Mouse (Mus musculus) hindbrain, embryonic 10.5 days (tissue): Measurements from ENCODE around the gene Cryaa. TPM values are rescaled to one million over a fixed set of nuclear protein-coding genes. Genes with fewer than 3 reads are reported as not detected.

ENCODE experiments used
- DNase-seq: peaks from one replicate; pipeline ENCODE4 v3.0.0-alpha.2; 2017; ENCODE audit warnings: low spot score
- H3K27ac ChIP-seq: fragments of 300-500 bp; sonication (generic); 2 replicates; pipeline ENCODE4 v1.5.1; 2016; ENCODE audit warnings: mild to moderate bottlenecking, moderate library complexity
- H3K27me3 ChIP-seq: fragments of 300-500 bp; sonication (generic); 2 replicates; pipeline ENCODE4 v1.6.1; 2016; ENCODE audit warnings: mild to moderate bottlenecking; ENCODE audit not compliant: poor library complexity, insufficient read depth, severe bottlenecking
- H3K36me3 ChIP-seq: fragments of 300-500 bp; sonication (generic); 2 replicates; pipeline ENCODE4 v1.6.1; 2016; ENCODE audit warnings: mild to moderate bottlenecking, moderate library complexity
- H3K4me1 ChIP-seq: fragments of 300-500 bp; sonication (generic); replicated peaks from 2 replicates; pipeline ENCODE4 v1.6.1; 2016; ENCODE audit warnings: mild to moderate bottlenecking
- H3K4me3 ChIP-seq: fragments of 300-500 bp; sonication (generic); 2 replicates; pipeline ENCODE4 v1.5.1; 2016; ENCODE audit warnings: mild to moderate bottlenecking, moderate library complexity
- H3K9me3 ChIP-seq: fragments of 300-500 bp; sonication (generic); 2 replicates; pipeline ENCODE4 v1.6.1; 2016; ENCODE audit warnings: mild to moderate bottlenecking, moderate library complexity
- WGBS: fragments of 180-500 bp; shearing (Covaris S2); methylation state at CpG from one replicate; pipeline ENCODE4 v1.1.7; 2016; 5-methylcytosine and 5-hydroxymethylcytosine counted together
- polyA plus RNA-seq: library from polyadenylated mRNA; unstranded; fragments of >200 nt; fragmentation: Nextera tagmentation; extraction: Ambion mirVana; gene quantifications from 2 replicates; pipeline ENCODE4 v1.2.1, GENCODE M21; 2016

The Cryaa gene
- not detected in 2 replicates for polyA plus RNA-seq

DNA sequence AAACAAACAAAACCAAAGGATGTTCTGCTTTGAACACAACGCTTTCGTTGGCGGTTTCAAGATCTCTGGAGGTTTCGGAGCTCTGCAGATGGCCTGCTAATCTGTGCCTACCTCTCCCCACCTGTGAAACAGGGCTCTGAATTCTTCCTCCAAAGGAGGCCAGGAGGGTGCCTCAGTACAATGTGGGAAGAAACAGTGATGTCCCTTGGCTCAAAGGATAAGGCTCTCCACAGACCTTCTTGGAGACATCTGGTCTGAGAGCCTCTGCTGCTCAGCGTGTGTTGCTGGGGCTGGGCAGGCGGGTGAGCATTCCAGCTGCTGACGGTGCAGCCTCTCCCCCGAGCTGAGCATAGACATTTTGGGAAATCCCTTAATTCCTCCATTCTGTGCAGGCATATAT lies at the start of gene Cryaa:
TSS of gene Cryaa (plus strand) at position 301 of the 400 bp plus-strand sequence.
- DNase-seq: no peak
- Histone ChIP-seq H3K4me1 (no peaks in the 10 kb centered on the region; the same call in 1 of the 2 replicates), H3K36me3 (no peaks in the 10 kb centered on the region), H3K27ac (0 out of 2 replicates have a peak within 1 kb of the TSS, but pooled peaks have one; percentile 20), H3K4me3 (no peak within 1 kb of the TSS), H3K27me3 (no peaks in the 10 kb centered on the region), H3K9me3 (no peaks in the 10 kb centered on the region)
- WGBS: 82% methylated on average over 8 of the region's 8 CpGs

GRCm38 (mm10) chr17:31627961-31628360 lies 49.6 kb upstream of the Cryaa start:
- peaks cover 5% of the 10 kb centered on the region; the same call in 1 of the 2 replicates for H3K9me3 ChIP-seq
- DNase-seq: no peak
- 93% methylated on average over 2 of the region's 2 CpGs for WGBS
- H3K4me3 ChIP-seq: no peak overlapping the region
- no peaks in the 10 kb centered on the region for H3K4me1 ChIP-seq
- H3K36me3 ChIP-seq: no peaks in the 10 kb centered on the region
- H3K27me3 ChIP-seq: no peaks in the 10 kb centered on the region
- no peak overlapping the region for H3K27ac ChIP-seq

GRCm38 (mm10) chr17:31631081-31631800 lies 46.4 kb upstream of the Cryaa start:
- Histone ChIP-seq H3K36me3 (no peaks in the 10 kb centered on the region), H3K27me3 (peaks cover 15% of the 10 kb centered on the region), H3K27ac (no peak overlapping the region), H3K9me3 (peaks cover 5% of the 10 kb centered on the region; the same call in 1 of the 2 replicates), H3K4me3 (no peak overlapping the region), H3K4me1 (peaks cover 5% of the 10 kb centered on the region)
- DNase-seq: no peak
- 87% methylated on average over 10 of the region's 10 CpGs for WGBS

DNA sequence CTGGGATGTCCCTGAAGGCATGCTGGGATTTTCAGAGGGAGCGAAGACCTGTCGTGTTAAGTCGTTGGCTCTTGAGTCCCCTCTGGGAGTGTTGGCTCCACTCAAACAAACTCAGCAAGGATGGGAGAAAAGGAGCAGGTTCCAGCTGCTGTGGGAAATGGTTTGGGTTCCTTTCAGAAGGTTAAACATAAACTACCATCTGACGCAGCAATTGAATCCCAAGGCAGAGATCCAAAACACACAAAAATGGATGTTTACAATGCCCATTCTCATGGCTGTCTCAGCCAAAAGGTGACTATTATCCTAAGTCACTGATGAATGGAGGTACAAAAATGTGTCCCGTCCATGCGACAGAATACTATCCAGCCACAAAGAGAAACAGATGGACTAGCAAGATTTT lies 44.6 kb upstream of the Cryaa start:
- Histone ChIP-seq H3K4me3 (no peak overlapping the region), H3K4me1 (peaks cover 18% of the 10 kb centered on the region), H3K9me3 (no peaks in the 10 kb centered on the region), H3K27ac (no peak overlapping the region), H3K36me3 (no peaks in the 10 kb centered on the region), H3K27me3 (peaks cover 33% of the 10 kb centered on the region)
- 80% methylated on average over 6 of the region's 6 CpGs for WGBS
- no peak for DNase-seq

DNA sequence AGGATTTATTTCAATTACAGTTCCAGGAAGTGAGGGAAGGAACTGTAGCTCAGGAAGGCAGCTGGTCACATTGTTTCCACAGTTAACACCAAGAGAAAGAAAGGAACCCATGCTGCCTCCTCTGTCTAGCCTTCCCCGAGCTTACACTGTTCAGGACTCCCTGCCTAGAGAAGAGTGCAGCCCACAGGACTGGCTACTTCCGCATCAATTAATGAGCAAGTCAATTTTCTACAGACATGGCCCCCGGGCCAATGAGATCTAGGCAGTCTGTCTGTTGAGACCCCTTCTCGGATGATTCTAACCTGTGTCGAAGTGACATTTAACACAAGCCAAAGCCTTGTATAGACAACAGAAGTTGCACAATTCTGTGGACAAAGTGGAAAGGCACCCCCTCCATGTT lies 42.7 kb upstream of the Cryaa start:
- WGBS: 79% methylated on average over 5 of the region's 5 CpGs
- no peak for DNase-seq
- H3K4me1 ChIP-seq: peaks cover 18% of the 10 kb centered on the region

DNA sequence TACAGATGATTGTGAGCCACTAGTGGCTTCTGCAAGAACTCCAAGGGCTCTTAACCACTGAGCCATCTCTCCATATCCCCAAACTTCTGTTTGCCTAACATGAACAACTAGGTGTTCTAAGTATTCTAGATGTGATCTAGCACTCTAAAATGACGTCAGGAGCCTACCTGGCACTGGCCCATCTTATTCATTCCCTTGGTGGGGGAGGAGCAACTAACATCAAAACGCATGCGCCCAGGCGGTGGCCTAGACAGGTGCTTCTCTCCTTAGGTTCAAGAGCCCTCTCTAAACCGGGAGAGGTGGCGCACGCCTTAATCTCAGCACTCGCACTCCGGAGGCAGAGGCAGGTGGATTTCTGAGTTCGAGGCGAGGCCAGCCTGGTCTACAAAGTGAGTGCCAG lies 41.8 kb upstream of the Cryaa start:
- Histone ChIP-seq H3K36me3 (no peaks in the 10 kb centered on the region), H3K27ac (no peak overlapping the region), H3K27me3 (peaks cover 43% of the 10 kb centered on the region), H3K9me3 (no peaks in the 10 kb centered on the region), H3K4me3 (no peak overlapping the region), H3K4me1 (peaks cover 18% of the 10 kb centered on the region)
- DNase-seq: no peak
- WGBS: 57% methylated on average over 11 of the region's 11 CpGs

More for the DNA sequence above, 42.7 kb upstream of the Cryaa start:
- Histone ChIP-seq H3K4me3 (no peak overlapping the region), H3K36me3 (no peaks in the 10 kb centered on the region), H3K27ac (no peak overlapping the region), H3K9me3 (no peaks in the 10 kb centered on the region), H3K27me3 (peaks cover 41% of the 10 kb centered on the region)

GRCm38 (mm10) chr17:31636277-31636941 lies 41.2 kb upstream of the Cryaa start:
- peak overlapping the region; percentile 63 for H3K4me3 ChIP-seq
- peak overlapping the region; percentile 70 for H3K27ac ChIP-seq
- 7% methylated on average over 45 of the region's 45 CpGs for WGBS
- peak; percentile 9 for DNase-seq
- H3K4me1 ChIP-seq: peaks cover 18% of the 10 kb centered on the region
- no peaks in the 10 kb centered on the region for H3K36me3 ChIP-seq
- H3K27me3 ChIP-seq: peaks cover 43% of the 10 kb centered on the region
- H3K9me3 ChIP-seq: no peaks in the 10 kb centered on the region

GRCm38 (mm10) chr17:31636942-31637811 lies 40.4 kb upstream of the Cryaa start, which contains the start of gene Cbs:
TSS of gene Cbs (minus strand) at chr17:31637238.
- peak within 1 kb of the TSS; percentile 70 for H3K27ac ChIP-seq
- DNase-seq: peak; percentile 76
- no peaks in the 10 kb centered on the region for H3K36me3 ChIP-seq
- no peaks in the 10 kb centered on the region for H3K9me3 ChIP-seq
- H3K4me3 ChIP-seq: peak within 1 kb of the TSS; percentile 63
- 1% methylated on average over 61 of the region's 61 CpGs for WGBS
- peaks cover 19% of the 10 kb centered on the region for H3K4me1 ChIP-seq
- peaks cover 43% of the 10 kb centered on the region for H3K27me3 ChIP-seq

DNA sequence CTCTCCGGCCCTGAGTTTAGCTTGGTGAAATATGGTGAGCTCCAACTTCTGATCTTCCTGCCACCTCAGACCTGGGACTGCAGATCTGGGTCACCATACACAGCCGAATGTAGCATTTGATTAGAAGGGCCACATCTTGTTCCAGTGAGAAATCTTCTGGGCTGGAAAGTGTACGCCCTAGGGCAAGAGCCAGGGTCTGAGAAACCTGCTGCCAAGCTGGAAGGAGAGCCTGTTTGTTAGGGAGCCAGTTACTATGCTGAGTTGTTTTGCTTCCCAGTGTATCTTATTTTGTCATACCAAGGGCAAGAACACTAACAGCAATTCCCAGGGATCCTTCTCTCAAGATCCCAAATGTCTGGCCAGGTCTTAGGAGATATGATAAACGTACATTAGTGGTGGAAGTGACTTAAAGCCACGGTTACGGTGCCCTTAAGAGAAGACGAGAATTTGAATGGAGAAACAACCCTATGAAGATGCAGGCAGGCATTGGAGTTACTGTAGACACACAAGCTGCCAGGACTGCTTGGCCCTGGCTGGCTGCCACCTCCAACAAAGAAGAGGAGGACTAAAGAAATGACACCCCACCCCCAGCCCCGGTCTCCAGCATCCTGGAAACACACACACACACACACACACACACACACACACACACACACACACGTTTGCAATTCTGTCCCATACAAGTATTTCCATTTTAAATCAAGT lies 39.6 kb upstream of the Cryaa start:
- H3K36me3 ChIP-seq: no peaks in the 10 kb centered on the region
- no peaks in the 10 kb centered on the region for H3K9me3 ChIP-seq
- 67% methylated on average over 9 of the region's 9 CpGs for WGBS
- peaks cover 43% of the 10 kb centered on the region for H3K27me3 ChIP-seq
- DNase-seq: no peak
- peaks cover 22% of the 10 kb centered on the region for H3K4me1 ChIP-seq
- peak overlapping the region; percentile 63; the same call in 1 of the 2 replicates for H3K4me3 ChIP-seq
- no peak overlapping the region for H3K27ac ChIP-seq

DNA sequence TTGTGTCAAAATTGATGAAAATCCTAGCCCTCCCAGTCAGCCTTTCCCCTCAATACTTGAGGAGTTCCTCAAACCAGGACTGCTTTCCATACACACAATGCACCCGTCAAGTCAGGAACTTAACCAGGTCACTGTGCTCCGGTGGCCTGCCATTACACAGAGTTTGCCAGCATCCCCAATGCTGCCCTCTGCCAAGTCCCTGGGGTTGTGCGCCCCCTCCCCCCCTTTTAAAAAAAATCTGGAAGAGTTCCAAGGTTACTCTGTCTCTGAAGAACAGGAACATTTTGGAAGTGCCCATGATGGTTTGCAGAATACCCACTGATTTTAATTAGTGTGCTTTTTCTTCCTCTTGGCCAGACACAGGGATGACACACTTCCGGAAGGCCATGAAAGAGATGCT lies 38.0 kb upstream of the Cryaa start:
- WGBS: 77% methylated on average over 4 of the region's 4 CpGs

DNA sequence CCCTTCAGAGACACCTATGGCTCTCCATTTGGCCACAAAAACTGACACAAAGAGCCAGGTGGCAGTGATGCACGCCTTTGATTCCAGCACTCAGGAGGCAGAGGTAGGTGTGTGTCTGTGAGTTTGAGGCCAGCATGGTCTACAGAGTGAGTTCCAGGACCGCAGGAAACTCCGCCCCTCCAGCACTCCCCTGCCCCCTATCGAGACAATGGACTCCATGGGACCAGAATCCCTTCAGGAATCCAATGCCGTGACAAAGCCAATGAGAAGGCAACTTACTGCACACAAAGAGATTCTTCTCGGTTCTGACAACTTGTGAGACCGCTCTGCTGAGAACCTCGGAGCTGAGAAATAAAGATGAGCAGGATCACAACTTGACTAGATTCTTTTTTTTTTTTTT lies 35.3 kb upstream of the Cryaa start:
- peaks cover 6% of the 10 kb centered on the region; the same call in 1 of the 2 replicates for H3K9me3 ChIP-seq
- no peak for DNase-seq
- H3K4me1 ChIP-seq: peaks cover 6% of the 10 kb centered on the region
- no peak overlapping the region for H3K4me3 ChIP-seq
- peaks cover 27% of the 10 kb centered on the region for H3K36me3 ChIP-seq
- WGBS: 41% methylated on average over 8 of the region's 8 CpGs
- H3K27ac ChIP-seq: no peak overlapping the region
- peaks cover 16% of the 10 kb centered on the region for H3K27me3 ChIP-seq

More for the DNA sequence above, 38.0 kb upstream of the Cryaa start:
- DNase-seq: no peak
- Histone ChIP-seq H3K9me3 (no peaks in the 10 kb centered on the region), H3K27ac (no peak overlapping the region), H3K27me3 (peaks cover 43% of the 10 kb centered on the region), H3K4me1 (peaks cover 22% of the 10 kb centered on the region), H3K36me3 (0 out of 2 replicates have a peak, but pooled peaks cover 2% of the 10 kb centered on the region), H3K4me3 (no peak overlapping the region)

- 75% methylated on average over 4 of the region's 4 CpGs for WGBS
These were observed 34.7 kb upstream of the Cryaa start for GRCm38 (mm10) chr17:31642913-31643312.

More at GRCm38 (mm10) chr17:31642913-31643312, 34.7 kb upstream of the Cryaa start:
- Histone ChIP-seq H3K27ac (no peak overlapping the region), H3K9me3 (peaks cover 6% of the 10 kb centered on the region; the same call in 1 of the 2 replicates), H3K36me3 (peaks cover 32% of the 10 kb centered on the region), H3K4me1 (peaks cover 4% of the 10 kb centered on the region; the same call in 1 of the 2 replicates), H3K4me3 (no peak overlapping the region), H3K27me3 (peaks cover 11% of the 10 kb centered on the region)
- DNase-seq: no peak
